Mouse (Mus musculus): ENCODE measurements around the gene Sap30. TPM values are rescaled to one million over a fixed set of nuclear protein-coding genes. Genes with fewer than 3 reads are reported as not detected.
"Not testable (repeated sequence)": the region's sequence is repeated elsewhere in the genome, so short reads cannot be mapped to it uniquely, and the experiment has no call there.

Sap30 gene
- polyA plus RNA-seq, 1 experiment from 2014 or later, result 37.7 TPM

DNA sequence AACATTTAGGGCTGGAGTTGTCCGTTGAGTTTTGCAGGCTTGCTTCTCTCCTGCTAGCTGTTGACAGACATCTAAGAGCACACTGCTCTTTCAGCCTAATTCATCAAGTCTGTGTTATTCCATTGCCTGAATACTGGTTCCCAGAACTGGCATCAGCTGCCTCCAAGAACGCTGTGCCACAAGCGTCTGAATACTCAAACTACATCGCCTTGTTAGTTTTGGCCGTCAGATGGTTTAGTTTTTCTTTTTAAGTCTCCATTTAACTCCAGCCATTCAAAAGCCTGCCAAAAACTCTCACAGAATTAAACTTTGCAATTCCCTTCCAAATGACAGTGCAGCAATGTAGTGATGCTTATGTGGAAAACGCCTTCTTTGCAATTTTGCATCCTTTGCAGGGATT lies 30.5 kb downstream of the Sap30 start:
- Histone ChIP-seq H3K4me1 (replicated peaks) (no peaks in the 10 kb centered on the region), H3K27ac (no peak overlapping the region), H3K9ac (no peak overlapping the region), H3K36me3 (no peaks in the 10 kb centered on the region), H3K4me2 (replicated peaks) (no peak overlapping the region), H3K27me3 (replicated peaks) (no peaks in the 10 kb centered on the region), H3K9me3 (no peaks in the 10 kb centered on the region), H3K4me3 (replicated peaks) (no peak overlapping the region)
- no peak for ATAC-seq
- WGBS, result 88% methylated on average over 6 of the region's 6 CpGs

DNA sequence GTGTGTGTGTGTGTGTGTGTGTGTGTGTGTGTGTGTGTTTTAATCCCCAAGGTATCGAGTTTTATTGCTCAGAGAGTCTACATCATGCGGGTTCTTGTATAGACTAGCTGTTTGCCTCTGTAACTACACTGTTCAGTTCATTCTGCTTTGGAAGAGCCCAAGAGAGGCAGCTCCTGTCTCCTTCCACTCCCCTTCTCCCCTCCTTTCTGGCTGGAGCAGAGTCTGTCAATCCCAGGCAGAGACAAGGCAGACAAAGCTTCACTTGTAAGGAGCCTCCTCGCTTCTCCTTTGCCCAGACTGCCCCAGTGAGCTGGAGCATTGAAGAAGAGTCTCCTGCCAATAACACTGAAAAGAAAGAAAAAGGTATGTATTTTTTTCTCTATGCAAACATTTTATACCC lies 31.9 kb downstream of the Sap30 start, which contains the start of gene Scrg1:
Gene Scrg1 (plus strand): TSS at position 159 of the 400 bp plus-strand sequence.
- Histone ChIP-seq H3K27me3 (replicated peaks) (no peaks in the 10 kb centered on the region), H3K27ac (no peak within 1 kb of the TSS), H3K4me2 (replicated peaks) (no peak within 1 kb of the TSS), H3K9ac (no peak within 1 kb of the TSS), H3K4me1 (replicated peaks) (no peaks in the 10 kb centered on the region), H3K9me3 (no peaks in the 10 kb centered on the region), H3K4me3 (replicated peaks) (no peak within 1 kb of the TSS), H3K36me3 (no peaks in the 10 kb centered on the region)
- 78% methylated on average over 3 of the region's 3 CpGs for WGBS
- ATAC-seq, result no peak

DNA sequence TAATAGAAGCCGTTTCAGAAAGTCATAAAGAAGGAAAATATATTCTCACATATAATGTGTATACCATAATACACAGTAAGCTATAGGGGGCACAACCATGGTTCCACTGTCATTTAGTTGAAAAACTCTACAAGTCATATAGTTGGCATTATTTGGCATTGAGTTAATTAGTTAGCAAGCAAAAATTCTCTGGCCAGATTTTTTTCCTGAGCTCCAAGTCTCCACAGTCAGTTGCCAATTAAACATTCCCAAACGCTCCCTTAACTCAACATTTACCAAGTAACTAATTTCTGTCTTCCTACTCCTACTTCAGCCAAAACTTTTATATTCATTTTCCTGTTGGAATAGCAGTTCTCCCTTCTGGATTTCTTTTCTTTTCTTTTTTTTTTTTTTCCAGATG lies 34.3 kb downstream of the Sap30 start:
- ATAC-seq, result no peak
- 90% methylated on average over 2 of the region's 2 CpGs for WGBS
- Histone ChIP-seq H3K9ac (no peak overlapping the region), H3K36me3 (no peaks in the 10 kb centered on the region), H3K4me1 (replicated peaks) (no peaks in the 10 kb centered on the region), H3K4me3 (replicated peaks) (no peak overlapping the region), H3K27me3 (replicated peaks) (no peaks in the 10 kb centered on the region), H3K4me2 (replicated peaks) (no peak overlapping the region), H3K9me3 (no peaks in the 10 kb centered on the region), H3K27ac (no peak overlapping the region)

DNA sequence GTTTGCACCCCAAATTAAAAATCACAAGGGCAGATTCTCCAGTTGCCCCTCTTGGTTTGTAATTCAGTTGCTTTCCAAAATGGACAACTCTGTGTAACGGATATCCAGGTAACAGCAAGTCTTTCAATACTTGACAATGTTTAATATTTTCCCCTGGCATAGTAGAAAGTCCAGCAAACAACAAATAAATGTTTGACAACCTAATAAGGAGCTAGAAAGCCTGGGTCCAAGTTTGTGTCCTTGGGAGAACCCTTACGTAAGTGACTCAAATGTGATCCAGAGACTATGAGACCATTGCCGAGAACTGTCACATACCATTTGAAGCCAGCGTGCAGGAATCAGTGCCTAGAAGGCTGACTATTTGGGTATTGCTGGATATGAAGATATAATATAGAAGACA lies 35.8 kb downstream of the Sap30 start:
- no peak for ATAC-seq
- H3K9me3 ChIP-seq, result no peaks in the 10 kb centered on the region
- H3K4me1 ChIP-seq (replicated peaks), result no peaks in the 10 kb centered on the region
- no peak overlapping the region for H3K27ac ChIP-seq
- H3K27me3 ChIP-seq (replicated peaks), result no peaks in the 10 kb centered on the region
- no peak overlapping the region for H3K4me3 ChIP-seq (replicated peaks)
- no peak overlapping the region for H3K4me2 ChIP-seq (replicated peaks)
- H3K36me3 ChIP-seq, result no peaks in the 10 kb centered on the region
- no peak overlapping the region for H3K9ac ChIP-seq
- 94% methylated on average over 4 of the region's 4 CpGs for WGBS

DNA sequence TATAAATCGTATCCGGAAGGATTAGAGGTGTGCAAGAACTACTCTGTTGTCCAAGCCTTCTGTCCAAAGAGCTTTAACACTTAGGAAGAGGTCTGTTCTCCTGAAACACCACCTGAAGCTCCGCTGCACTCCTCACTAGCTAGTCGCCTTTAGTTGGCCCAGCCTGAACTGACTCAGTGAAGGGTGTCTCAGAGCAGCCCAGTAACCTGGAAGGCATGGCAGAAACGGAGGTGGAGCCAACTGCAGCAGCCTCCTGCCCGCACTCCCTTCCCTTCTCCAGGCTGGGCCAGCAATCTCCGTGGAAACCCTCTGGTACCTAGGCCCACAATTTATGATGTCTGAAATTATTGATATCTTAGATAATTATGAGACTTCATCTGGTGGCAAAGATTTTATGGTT lies 36.9 kb downstream of the Sap30 start:
- Histone ChIP-seq H3K4me2 (replicated peaks) (no peak overlapping the region), H3K9ac (no peak overlapping the region), H3K27ac (no peak overlapping the region), H3K4me1 (replicated peaks) (no peaks in the 10 kb centered on the region), H3K36me3 (no peaks in the 10 kb centered on the region), H3K9me3 (no peaks in the 10 kb centered on the region), H3K4me3 (replicated peaks) (no peak overlapping the region), H3K27me3 (replicated peaks) (no peaks in the 10 kb centered on the region)
- no peak for ATAC-seq
- 74% methylated on average over 7 of the region's 7 CpGs for WGBS

DNA sequence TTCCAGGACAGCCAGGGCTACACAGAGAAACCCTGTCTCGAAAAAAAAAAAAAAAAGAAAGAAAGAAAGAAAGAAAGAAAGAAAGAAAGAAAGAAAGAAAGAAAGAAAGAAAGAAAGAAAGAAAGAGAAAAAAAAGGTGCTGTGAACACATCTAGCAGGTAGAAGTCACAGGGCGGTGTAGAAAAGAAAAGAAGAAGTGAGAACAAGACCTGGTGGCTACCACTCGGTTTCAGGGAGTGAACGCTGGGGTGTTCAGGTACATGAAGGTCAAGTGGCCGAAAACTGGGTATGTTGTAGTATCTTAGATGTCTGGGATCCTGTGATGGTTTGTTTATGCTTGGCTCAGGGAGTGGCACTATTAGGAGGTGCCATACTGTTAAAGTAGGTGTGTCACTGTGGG lies 41.8 kb downstream of the Sap30 start:
- H3K9me3 ChIP-seq; H3K27ac ChIP-seq; H3K4me3 ChIP-seq (replicated peaks); H3K4me2 ChIP-seq (replicated peaks); H3K4me1 ChIP-seq (replicated peaks); H3K9ac ChIP-seq; H3K36me3 ChIP-seq; H3K27me3 ChIP-seq (replicated peaks); ATAC-seq: not testable (repeated sequence)
- 89% methylated on average over 5 of the region's 5 CpGs for WGBS

DNA sequence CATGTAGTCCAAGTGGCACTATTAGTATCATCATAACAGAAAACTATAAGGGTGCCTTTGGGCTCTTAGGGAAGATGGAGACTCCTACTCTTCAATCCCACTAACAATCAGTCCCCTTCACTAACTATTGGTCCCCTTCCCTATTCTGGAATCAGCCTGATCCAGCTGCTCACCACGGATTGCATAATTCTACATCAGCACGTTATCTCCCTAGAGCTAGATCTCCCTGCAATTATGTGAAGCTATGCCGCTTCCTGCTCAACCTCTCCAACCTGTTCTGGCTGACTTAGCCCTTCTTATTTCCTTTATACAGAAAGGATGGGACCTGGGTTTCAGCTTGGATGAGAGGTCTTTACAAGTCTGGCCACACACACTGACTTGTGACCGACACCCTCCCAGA lies 44.4 kb downstream of the Sap30 start:
- H3K4me1 ChIP-seq (replicated peaks), result no peaks in the 10 kb centered on the region
- H3K27me3 ChIP-seq (replicated peaks), result no peaks in the 10 kb centered on the region
- no peak overlapping the region for H3K9ac ChIP-seq
- H3K9me3 ChIP-seq, result no peaks in the 10 kb centered on the region
- peak; percentile 78 for ATAC-seq
- no peak overlapping the region for H3K27ac ChIP-seq
- no peaks in the 10 kb centered on the region for H3K36me3 ChIP-seq
- WGBS, result 57% methylated on average over 4 of the region's 4 CpGs
- no peak overlapping the region for H3K4me3 ChIP-seq (replicated peaks)
- H3K4me2 ChIP-seq (replicated peaks), result no peak overlapping the region

DNA sequence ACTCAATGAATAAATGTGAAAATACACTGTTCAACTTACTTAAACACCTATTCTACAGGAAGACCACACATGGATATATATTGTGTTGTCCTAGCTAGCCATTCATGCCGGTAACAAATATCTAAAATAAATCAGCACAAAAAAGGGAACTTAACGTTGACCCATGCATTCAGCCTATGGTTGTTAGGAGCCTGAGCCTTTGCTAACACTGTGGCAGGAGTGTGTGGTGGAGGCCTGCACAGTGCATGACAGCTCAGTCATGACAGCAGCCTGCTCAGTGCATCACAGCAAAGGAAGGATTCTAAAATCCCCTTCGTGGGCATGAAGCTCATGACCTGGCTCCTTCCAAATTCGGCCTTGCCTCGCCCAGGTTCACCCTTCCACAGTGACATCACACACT lies 46.1 kb downstream of the Sap30 start:
- Histone ChIP-seq H3K4me3 (replicated peaks) (no peak overlapping the region), H3K4me2 (replicated peaks) (no peak overlapping the region), H3K27me3 (replicated peaks) (no peaks in the 10 kb centered on the region), H3K4me1 (replicated peaks) (no peaks in the 10 kb centered on the region), H3K9me3 (no peaks in the 10 kb centered on the region), H3K27ac (no peak overlapping the region), H3K36me3 (no peaks in the 10 kb centered on the region), H3K9ac (no peak overlapping the region)
- WGBS, result 88% methylated on average over 5 of the region's 5 CpGs
- no peak for ATAC-seq

DNA sequence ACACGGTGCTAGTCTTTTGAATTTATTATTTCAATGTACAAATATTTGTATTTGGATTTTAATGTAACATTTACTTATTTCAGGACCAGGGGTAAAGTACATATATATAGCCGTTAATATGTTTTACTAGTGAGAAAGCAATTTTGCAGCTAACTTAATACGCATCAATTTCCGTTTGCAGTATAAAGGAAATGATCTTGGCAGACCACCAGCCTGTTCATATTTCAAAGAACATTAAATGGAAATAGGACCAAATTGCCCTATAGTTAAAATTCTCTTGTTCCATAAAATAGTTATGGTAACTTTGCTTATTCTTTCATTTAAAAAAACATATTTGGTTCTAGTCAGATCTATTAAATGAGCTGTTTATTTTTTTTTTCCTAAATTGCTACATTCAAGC lies 46.5 kb downstream of the Sap30 start:
- Histone ChIP-seq H3K36me3 (no peaks in the 10 kb centered on the region), H3K4me1 (replicated peaks) (no peaks in the 10 kb centered on the region), H3K4me2 (replicated peaks) (no peak overlapping the region), H3K4me3 (replicated peaks) (no peak overlapping the region), H3K9ac (no peak overlapping the region), H3K9me3 (no peaks in the 10 kb centered on the region), H3K27me3 (replicated peaks) (no peaks in the 10 kb centered on the region), H3K27ac (no peak overlapping the region)
- ATAC-seq, result no peak
- 74% methylated on average over 4 of the region's 4 CpGs for WGBS

DNA sequence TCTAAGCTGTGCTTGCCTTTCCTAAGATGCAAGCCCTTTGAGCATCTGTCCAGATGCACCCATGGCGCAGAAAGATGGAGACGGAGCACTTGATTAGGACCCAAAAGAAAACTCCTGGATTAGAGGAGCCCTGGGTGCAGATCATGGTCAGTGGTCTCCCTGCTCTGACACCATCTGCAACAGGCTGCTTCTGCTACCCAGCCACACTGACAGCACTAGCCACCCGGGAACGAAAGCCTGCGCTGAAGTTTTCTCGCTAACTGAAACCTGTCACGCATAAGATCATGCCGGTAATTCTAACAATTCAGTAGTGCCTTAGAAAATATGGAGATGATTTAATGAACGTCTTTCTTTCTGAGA lies 51.2 kb downstream of the Sap30 start:
- no peak overlapping the region for H3K9ac ChIP-seq
- no peak overlapping the region for H3K4me2 ChIP-seq (replicated peaks)
- H3K27me3 ChIP-seq (replicated peaks), result no peaks in the 10 kb centered on the region
- no peaks in the 10 kb centered on the region for H3K36me3 ChIP-seq
- H3K9me3 ChIP-seq, result no peaks in the 10 kb centered on the region
- WGBS, result 80% methylated on average over 9 of the region's 9 CpGs
- H3K4me3 ChIP-seq (replicated peaks), result no peak overlapping the region
- ATAC-seq, result no peak
- no peaks in the 10 kb centered on the region for H3K4me1 ChIP-seq (replicated peaks)
- no peak overlapping the region for H3K27ac ChIP-seq

DNA sequence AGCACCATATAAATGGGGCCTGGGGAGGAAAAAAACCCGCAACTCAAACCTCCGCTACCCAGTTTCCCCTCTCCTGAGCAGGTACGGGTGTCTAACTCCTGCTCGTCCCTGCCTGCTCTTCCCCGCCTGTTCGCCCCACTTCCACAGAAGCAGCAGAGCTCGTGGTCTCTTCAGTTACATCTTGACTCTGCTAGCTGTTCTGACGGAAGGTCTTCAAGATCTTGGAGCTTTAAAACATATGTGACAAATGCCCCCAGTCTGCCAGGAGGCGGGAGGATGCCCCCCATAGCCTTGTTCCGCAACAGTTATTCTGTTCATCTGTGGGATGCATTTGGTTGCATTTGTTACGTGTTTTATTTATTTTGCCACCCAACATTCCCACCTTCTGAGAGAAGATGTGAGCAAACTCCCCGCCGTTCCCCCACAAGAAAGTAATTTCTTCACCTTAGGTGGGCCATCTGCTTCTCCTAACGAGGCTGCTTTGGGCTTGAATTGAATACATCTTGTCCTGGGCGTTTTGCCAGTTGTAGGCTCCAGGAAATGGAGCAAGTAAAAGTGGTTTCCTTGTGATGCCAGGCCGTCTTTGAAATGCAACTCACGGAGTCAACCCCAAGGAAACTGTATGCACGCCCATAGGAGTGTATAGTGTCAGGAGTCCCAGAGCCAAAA lies 51.8 kb downstream of the Sap30 start:
- ATAC-seq, result no peak
- Histone ChIP-seq H3K9ac (no peak overlapping the region), H3K9me3 (no peaks in the 10 kb centered on the region), H3K27ac (no peak overlapping the region), H3K27me3 (replicated peaks) (no peaks in the 10 kb centered on the region), H3K36me3 (no peaks in the 10 kb centered on the region), H3K4me1 (replicated peaks) (no peaks in the 10 kb centered on the region), H3K4me3 (replicated peaks) (no peak overlapping the region), H3K4me2 (replicated peaks) (no peak overlapping the region)
- WGBS, result 58% methylated on average over 18 of the region's 18 CpGs

DNA sequence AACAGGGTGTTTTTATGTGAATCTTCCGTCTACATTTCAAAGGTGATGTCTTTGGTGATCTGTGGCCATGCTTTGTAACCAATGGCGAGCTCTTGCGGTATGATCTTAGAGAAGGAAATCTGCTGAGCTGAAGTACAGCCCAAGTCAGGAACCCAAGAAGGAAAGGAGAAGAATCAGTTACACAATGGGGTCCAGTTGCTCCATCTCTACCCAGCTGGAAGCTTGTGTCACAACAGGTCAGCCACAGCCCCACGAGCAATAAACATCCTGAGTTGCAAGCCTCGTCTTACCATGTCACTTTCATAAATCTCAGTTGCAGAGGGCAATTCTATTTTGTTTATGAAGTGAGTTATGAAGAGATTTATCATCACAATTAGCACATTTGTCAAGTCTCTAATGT lies 54.9 kb downstream of the Sap30 start:
- H3K36me3 ChIP-seq, result no peaks in the 10 kb centered on the region
- no peak overlapping the region for H3K27ac ChIP-seq
- no peaks in the 10 kb centered on the region for H3K9me3 ChIP-seq
- H3K9ac ChIP-seq, result no peak overlapping the region
- ATAC-seq, result no peak
- no peak overlapping the region for H3K4me3 ChIP-seq (replicated peaks)
- H3K4me2 ChIP-seq (replicated peaks), result no peak overlapping the region
- H3K27me3 ChIP-seq (replicated peaks), result no peaks in the 10 kb centered on the region
- 70% methylated on average over 5 of the region's 5 CpGs for WGBS
- no peaks in the 10 kb centered on the region for H3K4me1 ChIP-seq (replicated peaks)

All from intestine, embryonic 15.5 days (tissue).